Mouse (Mus musculus) forebrain, embryonic 14.5 days (tissue): ENCODE measurements around the gene Mdm4. TPM values are rescaled to one million over a fixed set of nuclear protein-coding genes. Genes with fewer than 3 reads are reported as not detected.

ENCODE experiments used
- ATAC-seq: fragments of 200-750 bp; cut with Nextera tagmentation; 2 replicates; pipeline ENCODE4 v1.8.0; 2017; ENCODE audit warnings: mild to moderate bottlenecking, moderate library complexity
- DNase-seq: peaks from one replicate; pipeline ENCODE4 v3.0.0-alpha.2; 2015; ENCODE audit warnings: low spot score
- H3K27ac ChIP-seq: fragments of 300-500 bp; sonication (generic); 2 replicates; pipeline ENCODE4 v1.5.1; 2014; ENCODE audit warnings: low read depth, mild to moderate bottlenecking, control low read depth, low read length, moderate library complexity
- H3K27me3 ChIP-seq: fragments of 300-500 bp; sonication (generic); replicated peaks from 2 replicates; pipeline ENCODE4 v1.6.1; 2014; ENCODE audit warnings: low read length, control low read depth, mixed read lengths; ENCODE audit not compliant: control insufficient read depth, insufficient read depth
- H3K36me3 ChIP-seq: fragments of 300-500 bp; sonication (generic); 2 replicates; pipeline ENCODE4 v1.6.1; 2014; ENCODE audit warnings: low read length, control low read depth; ENCODE audit not compliant: control insufficient read depth, insufficient read depth
- H3K4me1 ChIP-seq: fragments of 300-500 bp; sonication (generic); 2 replicates; pipeline ENCODE4 v1.6.1; 2014; ENCODE audit warnings: antibody characterized with exemption, low read length, control low read depth; ENCODE audit not compliant: control insufficient read depth, insufficient read depth
- H3K4me2 ChIP-seq: fragments of 300-500 bp; sonication (generic); 2 replicates; pipeline ENCODE4 v1.6.1; 2014; ENCODE audit warnings: mild to moderate bottlenecking, control low read depth, low read length
- H3K4me3 ChIP-seq: fragments of 300-500 bp; sonication (generic); 2 replicates; pipeline ENCODE4 v1.5.1; 2014; ENCODE audit warnings: low read depth, low read length, control low read depth
- H3K9ac ChIP-seq: fragments of 300-500 bp; sonication (generic); 2 replicates; pipeline ENCODE4 v1.6.1; 2014; ENCODE audit warnings: mild to moderate bottlenecking, low read length, control low read depth, moderate library complexity
- H3K9me3 ChIP-seq: fragments of 300-500 bp; sonication (generic); replicated peaks from 2 replicates; pipeline ENCODE4 v1.6.1; 2016; ENCODE audit warnings: low read length, control low read depth, mixed read lengths; ENCODE audit not compliant: control insufficient read depth
- WGBS: fragments of 180-500 bp; shearing (Covaris S2); extraction: QIAGEN DNeasy Blood & Tissue Kit; methylation state at CpG from one replicate; pipeline ENCODE4 v1.1.7; 2014; 5-methylcytosine and 5-hydroxymethylcytosine counted together
- polyA plus RNA-seq: library from polyadenylated mRNA; unstranded; fragments of >200 nt; fragmentation: Nextera tagmentation; extraction: Ambion mirVana; gene quantifications from 2 replicates; pipeline ENCODE4 v1.2.1, GENCODE M21; 2014

Mdm4 gene
- polyA plus RNA-seq, 1 experiment from 2014 or later = 35.7 TPM

DNA sequence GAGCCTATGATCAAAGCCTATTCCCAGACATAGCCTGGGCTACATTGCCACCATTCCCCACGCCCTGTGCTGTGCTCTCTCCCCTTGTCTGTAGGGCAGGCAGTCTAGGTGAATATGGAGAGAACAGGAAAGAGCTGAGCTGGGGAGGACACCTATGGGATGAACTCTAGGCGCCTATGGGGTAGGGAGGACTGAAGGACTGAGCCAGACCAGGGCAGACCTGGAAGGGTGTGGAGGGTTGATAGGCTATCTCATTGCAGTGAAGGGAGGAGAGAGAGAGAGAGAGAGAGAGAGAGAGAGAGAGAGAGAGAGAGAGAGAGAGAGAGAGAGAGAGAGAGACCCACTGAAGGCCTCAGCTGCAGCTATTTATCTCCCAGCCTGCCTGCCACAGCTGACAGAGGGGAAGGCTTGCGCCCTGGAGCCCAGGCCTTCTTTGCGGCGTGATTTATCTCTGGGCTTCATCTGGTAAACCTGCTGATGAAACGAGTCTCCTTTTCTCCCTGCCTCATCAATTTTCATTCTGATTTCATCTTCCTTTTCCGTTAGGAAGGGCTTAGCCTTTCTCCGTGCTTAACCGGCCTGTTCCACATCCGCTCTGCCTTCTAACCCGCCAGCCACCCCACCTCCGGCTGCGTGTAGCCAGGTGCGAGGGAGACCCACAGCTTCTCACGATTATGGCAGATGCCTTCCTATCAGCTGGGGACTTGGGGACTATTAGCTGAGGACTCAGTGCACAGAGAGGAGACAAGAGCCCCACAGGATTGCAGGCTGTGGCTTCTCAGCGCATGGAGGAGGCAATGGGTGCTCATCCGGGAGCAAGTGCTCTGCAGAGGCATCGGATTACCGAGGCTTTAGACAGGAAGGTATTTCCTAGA is 102.1 kb downstream of the Mdm4 start:
- Histone ChIP-seq H3K4me1 (no peaks in the 10 kb centered on the region), H3K4me2 (no peak overlapping the region), H3K27me3 (no peaks in the 10 kb centered on the region), H3K36me3 (no peaks in the 10 kb centered on the region), H3K4me3 (no peak overlapping the region), H3K27ac (no peak overlapping the region), H3K9me3 (no peaks in the 10 kb centered on the region), H3K9ac (no peak overlapping the region)
- WGBS = 57% methylated on average over 19 of the region's 19 CpGs
- DNase-seq = no peak
- peak; percentile 32; the same call in 1 of the 2 replicates for ATAC-seq

DNA sequence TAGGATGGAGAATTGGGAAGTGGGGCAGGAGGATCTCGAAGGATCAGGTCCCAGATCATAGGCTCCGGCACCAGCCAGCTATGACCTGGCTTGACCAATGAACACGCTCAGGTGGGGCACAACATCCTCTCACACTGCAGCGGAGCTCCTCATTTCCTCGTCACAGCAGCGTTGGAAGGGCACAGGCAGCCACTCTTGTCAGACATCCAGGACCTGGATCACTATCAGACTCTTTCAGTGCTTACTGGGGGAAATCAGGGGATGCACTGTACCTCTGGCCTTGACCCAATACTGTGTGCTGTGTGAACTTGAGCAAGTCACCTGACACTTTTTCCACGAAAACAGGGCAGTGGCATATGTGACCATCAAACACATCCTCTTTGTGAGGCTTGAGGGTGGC is 105.1 kb downstream of the Mdm4 start:
- Histone ChIP-seq H3K9me3 (no peaks in the 10 kb centered on the region), H3K36me3 (no peaks in the 10 kb centered on the region), H3K27me3 (no peaks in the 10 kb centered on the region), H3K4me3 (no peak overlapping the region), H3K4me2 (no peak overlapping the region), H3K9ac (no peak overlapping the region), H3K27ac (no peak overlapping the region), H3K4me1 (peaks cover 22% of the 10 kb centered on the region)
- 86% methylated on average over 7 of the region's 7 CpGs for WGBS
- DNase-seq (no peak), ATAC-seq (no peak)

DNA sequence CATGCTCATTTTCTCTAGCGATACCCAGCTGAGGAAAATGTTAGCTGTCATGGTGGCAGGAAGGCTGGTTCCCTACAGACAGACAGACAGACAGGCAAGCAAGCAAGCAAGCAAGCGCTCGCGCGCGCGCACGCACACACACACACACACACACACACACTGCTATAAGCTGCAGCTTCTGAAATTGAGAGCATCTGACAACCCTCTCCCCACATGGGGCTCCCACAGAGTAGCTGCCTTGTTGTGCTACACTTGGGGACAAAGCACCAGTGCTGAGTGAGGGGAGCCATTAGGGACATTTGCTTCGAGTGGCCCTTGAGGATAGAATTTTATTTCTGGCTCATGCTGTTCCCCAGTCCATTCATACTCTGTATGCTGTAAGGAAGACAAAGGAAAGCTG is 108.1 kb downstream of the Mdm4 start:
- H3K4me2 ChIP-seq = no peak overlapping the region
- H3K9me3 ChIP-seq = no peaks in the 10 kb centered on the region
- DNase-seq = peak; percentile 59
- 61% methylated on average over 9 of the region's 9 CpGs for WGBS
- peaks cover 33% of the 10 kb centered on the region for H3K4me1 ChIP-seq
- H3K4me3 ChIP-seq = no peak overlapping the region
- H3K27ac ChIP-seq = peak overlapping the region; percentile 78; the same call in 1 of the 2 replicates
- no peaks in the 10 kb centered on the region for H3K27me3 ChIP-seq
- H3K9ac ChIP-seq = no peak overlapping the region; the same call in 1 of the 2 replicates
- no peaks in the 10 kb centered on the region for H3K36me3 ChIP-seq
- ATAC-seq = no peak

DNA sequence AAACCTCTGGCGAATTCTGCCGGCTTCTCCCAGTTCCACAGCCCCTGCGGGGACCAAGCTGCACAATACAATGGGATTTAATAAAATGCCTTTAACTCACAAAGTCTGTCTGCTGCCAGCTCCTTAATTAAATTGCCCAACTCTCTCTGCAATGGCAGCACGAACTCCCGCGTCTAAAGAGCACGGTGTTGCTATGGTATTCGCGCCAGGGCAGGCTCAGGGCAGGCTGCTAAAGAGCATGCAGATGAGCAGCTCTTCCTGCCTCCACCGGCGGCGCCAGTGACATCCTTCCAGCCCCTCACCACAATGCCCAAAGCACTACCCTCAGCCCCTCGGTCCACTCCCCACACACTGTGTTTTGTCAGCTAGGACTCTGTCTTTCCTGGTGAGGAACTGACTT is 109.3 kb downstream of the Mdm4 start:
- DNase-seq (peak; percentile 78), ATAC-seq (peak; percentile 57)
- Histone ChIP-seq H3K4me1 (peaks cover 38% of the 10 kb centered on the region), H3K27me3 (no peaks in the 10 kb centered on the region), H3K9ac (peak overlapping the region; percentile 32; the same call in 1 of the 2 replicates), H3K9me3 (no peaks in the 10 kb centered on the region), H3K4me3 (no peak overlapping the region), H3K27ac (peak overlapping the region; percentile 78), H3K36me3 (no peaks in the 10 kb centered on the region), H3K4me2 (peak overlapping the region; percentile 16; the same call in 1 of the 2 replicates)
- under 1% methylated on average over 13 of the region's 13 CpGs for WGBS

DNA sequence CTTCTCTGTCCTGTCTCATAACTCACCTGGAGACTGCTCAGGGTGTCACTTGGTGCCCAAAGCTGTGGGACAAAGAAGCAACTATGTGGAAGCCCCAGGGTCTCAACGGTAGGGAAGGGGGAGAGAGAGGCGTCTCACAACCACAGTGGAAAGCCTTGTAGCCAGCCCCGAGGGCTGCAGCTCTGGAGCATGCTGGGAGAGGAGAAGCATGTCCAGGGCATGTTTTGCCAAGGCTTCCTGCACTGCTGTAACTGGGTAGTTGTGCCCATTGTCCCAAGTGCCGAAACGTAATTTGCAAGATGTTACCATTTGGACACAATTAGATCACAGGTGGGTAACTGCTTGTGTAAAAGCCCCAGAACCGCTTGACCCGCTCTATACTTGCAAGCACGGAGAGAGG is 111.1 kb downstream of the Mdm4 start:
- H3K27me3 ChIP-seq = no peaks in the 10 kb centered on the region
- H3K4me3 ChIP-seq = no peak overlapping the region
- H3K9ac ChIP-seq = no peak overlapping the region
- ATAC-seq (no peak), DNase-seq (no peak)
- H3K4me2 ChIP-seq = no peak overlapping the region
- H3K27ac ChIP-seq = no peak overlapping the region
- H3K36me3 ChIP-seq = no peaks in the 10 kb centered on the region
- no peaks in the 10 kb centered on the region for H3K9me3 ChIP-seq
- 78% methylated on average over 8 of the region's 8 CpGs for WGBS
- peaks cover 43% of the 10 kb centered on the region for H3K4me1 ChIP-seq

DNA sequence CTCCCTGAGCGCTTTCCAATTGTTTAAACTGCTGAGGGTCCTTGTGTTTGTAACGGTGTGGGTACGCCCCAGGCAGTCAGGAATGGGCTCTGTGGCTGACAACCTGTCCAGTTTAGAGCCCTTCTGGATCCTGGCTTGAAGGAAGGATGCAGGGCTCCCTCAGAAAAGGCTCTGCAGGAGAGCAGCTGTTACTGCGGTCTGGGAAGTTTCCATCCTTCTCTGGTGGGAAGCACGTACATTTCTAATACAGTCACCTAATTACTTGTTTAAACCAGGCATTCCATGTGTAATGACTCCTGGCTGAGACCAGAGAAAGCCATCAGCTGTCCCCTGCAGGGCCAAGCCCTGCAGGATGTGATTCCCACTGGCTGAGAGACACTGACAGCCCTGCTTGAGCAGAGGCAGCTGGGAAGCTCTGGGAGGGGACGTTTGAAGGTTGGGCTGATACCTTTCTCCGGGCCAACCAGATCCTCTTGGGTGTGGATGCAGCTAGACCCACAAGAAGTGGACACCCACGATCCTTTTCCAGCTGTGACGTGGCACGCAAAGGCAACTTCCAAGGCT is 112.2 kb downstream of the Mdm4 start:
- Histone ChIP-seq H3K36me3 (no peaks in the 10 kb centered on the region), H3K4me3 (no peak overlapping the region), H3K27me3 (no peaks in the 10 kb centered on the region), H3K4me2 (no peak overlapping the region), H3K4me1 (peaks cover 43% of the 10 kb centered on the region), H3K9ac (no peak overlapping the region), H3K9me3 (no peaks in the 10 kb centered on the region), H3K27ac (peak overlapping the region; percentile 44)
- DNase-seq = no peak
- 21% methylated on average over 10 of the region's 10 CpGs for WGBS
- no peak for ATAC-seq

DNA sequence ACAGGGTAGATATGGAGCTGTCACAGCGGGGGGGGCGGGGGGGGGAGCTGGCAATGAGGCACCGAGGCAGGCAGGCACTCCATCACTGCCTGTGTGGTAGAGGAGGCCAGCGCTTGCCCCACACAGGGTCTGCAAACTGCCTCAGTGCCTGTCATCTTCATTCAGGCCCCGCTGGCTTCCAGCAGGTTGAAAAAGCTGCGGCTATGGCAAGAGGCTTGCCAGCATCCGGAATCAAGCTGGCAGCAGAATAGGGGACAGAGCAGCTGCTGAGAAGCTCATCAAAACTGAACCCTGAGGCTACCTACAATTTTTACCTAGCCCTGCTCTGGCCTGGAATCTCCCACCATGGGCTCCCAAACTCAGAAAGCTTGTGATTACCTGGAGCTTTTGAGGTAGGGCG is 112.8 kb downstream of the Mdm4 start:
- DNase-seq = peak; percentile 61
- H3K36me3 ChIP-seq = no peaks in the 10 kb centered on the region
- peak; percentile 25; the same call in 1 of the 2 replicates for ATAC-seq
- H3K27ac ChIP-seq = peak overlapping the region; percentile 44
- H3K9me3 ChIP-seq = no peaks in the 10 kb centered on the region
- no peak overlapping the region for H3K4me3 ChIP-seq
- H3K27me3 ChIP-seq = no peaks in the 10 kb centered on the region
- H3K4me2 ChIP-seq = no peak overlapping the region
- H3K9ac ChIP-seq = no peak overlapping the region
- WGBS = 11% methylated on average over 8 of the region's 8 CpGs
- H3K4me1 ChIP-seq = peaks cover 43% of the 10 kb centered on the region

DNA sequence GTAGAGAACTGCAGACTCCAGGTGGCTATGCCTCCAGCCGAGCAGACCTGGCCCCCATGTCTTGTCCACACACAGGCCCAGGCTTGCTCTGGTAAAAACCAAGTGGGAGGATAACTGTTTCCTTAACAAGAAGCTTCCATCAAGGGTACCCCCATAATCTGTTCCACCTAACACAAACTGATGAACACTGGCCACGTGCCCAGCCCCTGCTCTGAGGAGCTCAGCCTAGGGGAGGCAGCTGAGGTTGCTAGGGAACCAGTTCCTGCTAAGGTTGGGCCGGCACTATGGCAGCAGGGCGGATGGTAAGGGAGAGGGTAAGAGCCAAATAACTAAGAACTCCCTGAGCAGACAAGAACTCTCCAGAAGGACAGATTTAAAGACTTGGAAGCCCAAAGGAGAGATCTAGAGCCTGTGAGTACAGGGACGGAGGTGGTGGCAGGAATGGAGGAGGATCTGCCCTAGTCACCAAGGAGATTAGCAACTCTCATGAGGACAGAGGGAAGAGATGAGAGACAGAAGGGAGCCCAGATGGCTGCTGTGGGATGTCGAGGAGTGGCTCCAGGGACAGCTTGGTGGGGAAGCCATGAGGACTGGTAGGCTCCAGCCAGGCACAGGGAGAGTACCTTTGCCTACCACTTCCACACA is 114.4 kb downstream of the Mdm4 start:
- Histone ChIP-seq H3K4me1 (peaks cover 28% of the 10 kb centered on the region), H3K27ac (peak overlapping the region; percentile 9; the same call in 1 of the 2 replicates), H3K9ac (no peak overlapping the region), H3K9me3 (no peaks in the 10 kb centered on the region), H3K27me3 (no peaks in the 10 kb centered on the region), H3K4me2 (no peak overlapping the region), H3K36me3 (no peaks in the 10 kb centered on the region), H3K4me3 (no peak overlapping the region)
- 37% methylated on average over 6 of the region's 6 CpGs for WGBS
- ATAC-seq (peak; percentile 65; the same call in 1 of the 2 replicates), DNase-seq (peak; percentile 72)
